Mouse (Mus musculus) hindbrain, embryonic 10.5 days (tissue): ENCODE results near the gene Sipa1l3. TPM values are rescaled to one million over a fixed set of nuclear protein-coding genes. Genes with fewer than 3 reads are reported as not detected.

Experiments
- DNase-seq: peaks from one replicate; pipeline ENCODE4 v3.0.0-alpha.2; 2017; ENCODE audit warnings: low spot score
- H3K27ac ChIP-seq: fragments of 300-500 bp; sonication (generic); 2 replicates; pipeline ENCODE4 v1.5.1; 2016; ENCODE audit warnings: mild to moderate bottlenecking, moderate library complexity
- H3K27me3 ChIP-seq: fragments of 300-500 bp; sonication (generic); 2 replicates; pipeline ENCODE4 v1.6.1; 2016; ENCODE audit warnings: mild to moderate bottlenecking; ENCODE audit not compliant: poor library complexity, insufficient read depth, severe bottlenecking
- H3K36me3 ChIP-seq: fragments of 300-500 bp; sonication (generic); 2 replicates; pipeline ENCODE4 v1.6.1; 2016; ENCODE audit warnings: mild to moderate bottlenecking, moderate library complexity
- H3K4me1 ChIP-seq: fragments of 300-500 bp; sonication (generic); replicated peaks from 2 replicates; pipeline ENCODE4 v1.6.1; 2016; ENCODE audit warnings: mild to moderate bottlenecking
- H3K4me3 ChIP-seq: fragments of 300-500 bp; sonication (generic); 2 replicates; pipeline ENCODE4 v1.5.1; 2016; ENCODE audit warnings: mild to moderate bottlenecking, moderate library complexity
- H3K9me3 ChIP-seq: fragments of 300-500 bp; sonication (generic); 2 replicates; pipeline ENCODE4 v1.6.1; 2016; ENCODE audit warnings: mild to moderate bottlenecking, moderate library complexity
- WGBS: fragments of 180-500 bp; shearing (Covaris S2); methylation state at CpG from one replicate; pipeline ENCODE4 v1.1.7; 2016; 5-methylcytosine and 5-hydroxymethylcytosine counted together
- polyA plus RNA-seq: library from polyadenylated mRNA; unstranded; fragments of >200 nt; fragmentation: Nextera tagmentation; extraction: Ambion mirVana; gene quantifications from 2 replicates; pipeline ENCODE4 v1.2.1, GENCODE M21; 2016

Sipa1l3 gene
- polyA plus RNA-seq, 1 experiment from 2014 or later = 9.7 TPM

DNA sequence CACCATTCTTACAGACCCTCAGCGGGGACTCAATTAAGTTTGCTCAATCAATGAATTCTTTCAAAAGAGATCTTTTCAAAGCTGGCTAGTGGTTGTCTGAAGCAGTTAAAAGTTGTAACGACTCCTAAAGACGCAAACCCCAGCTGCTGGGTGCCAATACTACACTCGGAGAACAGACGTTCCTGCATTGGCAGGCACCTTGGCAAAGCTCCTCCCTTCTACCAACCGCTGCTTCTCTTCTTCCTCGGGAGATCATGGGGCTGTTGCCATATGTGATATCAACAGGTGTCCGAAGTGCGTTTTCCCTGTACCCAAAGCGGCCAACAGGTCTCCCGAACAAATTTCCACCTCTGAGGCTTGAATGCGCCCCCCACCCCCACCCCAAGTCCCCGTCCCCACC lies 237.6 kb downstream of the Sipa1l3 start:
- DNase-seq = no peak
- H3K4me3 ChIP-seq = peak overlapping the region; percentile 73
- peak overlapping the region; percentile 85 for H3K27ac ChIP-seq
- WGBS = 12% methylated on average over 13 of the region's 13 CpGs
- H3K27me3 ChIP-seq = peaks cover 56% of the 10 kb centered on the region
- H3K36me3 ChIP-seq = no peaks in the 10 kb centered on the region
- peaks cover 20% of the 10 kb centered on the region for H3K4me1 ChIP-seq
- no peaks in the 10 kb centered on the region for H3K9me3 ChIP-seq

DNA sequence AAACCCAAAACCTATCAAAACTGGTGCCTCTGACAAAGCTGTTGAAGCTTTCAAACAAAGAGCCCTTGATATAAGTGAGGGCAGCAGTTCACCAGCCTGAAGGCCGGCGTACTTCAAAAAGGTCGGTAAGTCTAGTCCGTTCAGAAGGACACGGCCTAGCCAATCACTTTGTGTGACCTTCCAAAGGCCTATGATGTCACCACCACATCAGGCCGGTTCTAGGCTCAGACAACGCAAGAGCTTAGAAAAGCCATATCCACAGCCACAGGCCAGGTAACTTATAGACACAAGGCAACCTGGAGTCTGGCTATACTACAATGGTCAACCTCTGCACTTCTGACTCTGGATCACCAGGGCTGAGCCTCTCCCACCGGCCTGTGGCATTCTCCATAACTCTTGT lies 238.5 kb downstream of the Sipa1l3 start:
- H3K27ac ChIP-seq = no peak overlapping the region
- DNase-seq = no peak
- peaks cover 20% of the 10 kb centered on the region for H3K4me1 ChIP-seq
- peaks cover 48% of the 10 kb centered on the region for H3K27me3 ChIP-seq
- H3K36me3 ChIP-seq = no peaks in the 10 kb centered on the region
- WGBS = 89% methylated on average over 8 of the region's 8 CpGs
- 0 out of 2 replicates have a peak overlapping the region, but pooled peaks have one; percentile 3 for H3K4me3 ChIP-seq
- H3K9me3 ChIP-seq = no peaks in the 10 kb centered on the region

DNA sequence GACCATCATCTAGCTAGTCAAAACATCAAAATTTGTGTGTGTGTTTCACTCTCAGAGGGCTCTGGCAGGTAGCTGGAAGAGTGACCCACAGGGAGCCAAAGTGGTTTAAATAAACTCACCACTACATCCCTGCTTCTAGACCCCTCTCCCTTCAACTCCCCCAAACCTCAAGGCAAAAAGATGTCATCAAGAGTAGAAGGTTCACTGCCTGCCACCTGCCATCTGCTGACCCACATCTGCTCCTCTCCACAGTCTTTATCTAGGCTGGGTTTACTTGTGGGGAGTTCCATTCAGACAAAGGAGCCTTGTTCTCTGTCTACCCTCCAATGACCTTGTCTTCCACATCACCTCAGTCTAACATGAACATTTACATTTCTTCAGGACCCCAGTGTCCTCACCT lies 239.2 kb downstream of the Sipa1l3 start:
- Histone ChIP-seq H3K36me3 (no peaks in the 10 kb centered on the region), H3K4me3 (no peak overlapping the region), H3K27ac (no peak overlapping the region), H3K27me3 (peaks cover 42% of the 10 kb centered on the region), H3K9me3 (no peaks in the 10 kb centered on the region), H3K4me1 (peaks cover 20% of the 10 kb centered on the region)
- no peak for DNase-seq

DNA sequence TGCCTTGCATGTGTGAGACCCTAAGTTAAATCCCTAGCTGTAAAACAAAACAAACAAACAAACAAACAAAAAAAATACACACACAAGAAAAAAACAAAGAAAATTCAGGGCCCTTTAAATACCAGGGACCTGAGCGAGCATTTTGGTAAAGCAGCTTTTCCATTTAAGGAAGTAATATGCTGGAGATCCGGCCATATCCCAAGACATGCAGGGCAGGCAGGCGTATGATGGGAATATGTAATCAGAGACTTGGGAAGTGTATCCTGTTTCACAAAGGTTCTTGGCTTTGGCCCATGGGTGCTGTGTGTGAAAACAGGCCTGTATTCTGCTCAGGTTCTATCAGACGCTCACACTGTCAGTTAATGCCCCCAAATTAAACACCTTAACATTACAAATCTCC lies 240.9 kb downstream of the Sipa1l3 start:
- 95% methylated on average over 4 of the region's 4 CpGs for WGBS
- no peak for DNase-seq
- Histone ChIP-seq H3K4me1 (peaks cover 20% of the 10 kb centered on the region), H3K27ac (no peak overlapping the region), H3K4me3 (no peak overlapping the region), H3K36me3 (no peaks in the 10 kb centered on the region), H3K9me3 (no peaks in the 10 kb centered on the region), H3K27me3 (peaks cover 34% of the 10 kb centered on the region)

DNA sequence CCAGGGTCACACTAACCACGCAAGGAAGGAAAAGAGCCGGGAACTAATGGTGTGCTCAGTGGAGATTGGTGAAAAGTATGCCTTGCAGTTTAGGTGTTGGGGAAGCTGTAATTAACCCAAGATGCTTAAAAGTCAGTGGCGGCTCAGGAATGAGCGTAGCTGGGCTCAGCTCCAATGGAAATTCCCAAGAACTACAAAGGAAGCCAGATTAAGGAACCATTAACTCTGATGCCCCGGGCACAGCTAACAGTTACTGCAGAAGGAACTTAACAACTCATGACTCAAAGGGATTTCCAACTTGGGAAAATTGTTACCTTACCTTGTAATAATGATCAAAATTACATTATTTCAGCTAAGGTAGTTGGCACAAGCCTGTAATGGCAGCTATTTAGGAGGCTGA lies 241.7 kb downstream of the Sipa1l3 start:
- H3K4me3 ChIP-seq = no peak overlapping the region
- DNase-seq = no peak
- peaks cover 14% of the 10 kb centered on the region for H3K4me1 ChIP-seq
- H3K27me3 ChIP-seq = peaks cover 27% of the 10 kb centered on the region
- H3K9me3 ChIP-seq = no peaks in the 10 kb centered on the region
- WGBS = 85% methylated on average over 5 of the region's 5 CpGs
- H3K36me3 ChIP-seq = no peaks in the 10 kb centered on the region
- no peak overlapping the region for H3K27ac ChIP-seq

DNA sequence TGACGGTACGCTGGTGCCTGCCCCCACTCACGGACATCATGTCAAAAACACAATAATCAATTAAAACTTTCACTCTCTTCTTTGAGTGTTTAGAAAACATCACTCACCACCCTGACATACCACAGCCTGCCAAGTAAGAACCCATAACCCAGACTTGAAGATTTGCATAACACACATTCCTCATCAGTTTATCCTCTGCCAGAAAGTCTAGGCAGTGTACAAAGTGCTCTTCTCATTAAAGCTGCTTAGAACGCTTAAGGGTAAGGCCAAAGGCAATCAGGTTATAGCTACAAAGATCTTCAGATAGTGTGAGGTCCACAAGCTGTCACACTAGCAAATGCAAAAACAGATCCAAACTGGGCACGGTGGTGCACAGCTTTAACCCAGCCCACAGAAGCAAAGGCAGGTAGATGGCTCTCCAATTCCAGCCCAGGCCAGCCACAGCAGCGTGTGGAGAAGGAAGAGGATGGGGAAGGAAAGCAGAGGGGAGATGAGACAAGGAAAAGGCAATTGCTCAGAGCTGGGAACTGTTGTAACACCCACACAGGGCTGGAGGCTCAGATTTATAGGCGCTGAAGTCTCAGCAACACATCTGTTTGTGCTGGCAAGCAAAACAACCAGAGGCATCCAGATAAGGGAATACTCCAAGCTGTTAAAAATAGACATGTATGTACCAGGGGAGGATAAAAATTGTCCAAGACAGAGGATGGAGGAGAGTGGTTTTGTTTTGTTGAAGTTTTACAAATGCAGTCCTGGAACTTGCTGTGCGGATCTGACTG lies 246.6 kb downstream of the Sipa1l3 start:
- H3K27ac ChIP-seq = no peak overlapping the region
- no peak overlapping the region for H3K4me3 ChIP-seq
- no peak for DNase-seq
- H3K9me3 ChIP-seq = no peaks in the 10 kb centered on the region
- 77% methylated on average over 8 of the region's 8 CpGs for WGBS
- no peaks in the 10 kb centered on the region for H3K36me3 ChIP-seq
- H3K4me1 ChIP-seq = 0 out of 2 replicates have a peak, but pooled peaks cover 2% of the 10 kb centered on the region
- no peaks in the 10 kb centered on the region for H3K27me3 ChIP-seq

DNA sequence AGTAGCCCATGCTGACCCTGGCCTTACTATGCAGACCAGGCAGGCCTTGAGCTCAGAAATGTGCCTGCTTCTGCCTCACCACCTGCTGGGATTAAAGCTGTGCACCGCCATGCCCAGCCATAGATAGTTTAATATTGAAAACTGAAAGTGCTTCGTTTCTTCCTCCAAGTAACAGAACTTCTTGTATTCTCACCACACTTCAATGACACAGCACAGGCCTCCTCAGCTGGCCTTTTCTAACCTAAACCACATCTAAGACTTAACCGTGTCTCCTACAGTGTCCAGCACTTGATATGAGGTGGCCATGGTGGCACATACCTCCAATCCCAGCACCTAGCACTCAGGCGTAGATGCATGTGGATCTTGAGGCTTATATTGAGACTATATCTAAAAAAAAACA lies 248.0 kb downstream of the Sipa1l3 start:
- Histone ChIP-seq H3K36me3 (no peaks in the 10 kb centered on the region), H3K4me3 (no peak overlapping the region), H3K4me1 (0 out of 2 replicates have a peak, but pooled peaks cover 10% of the 10 kb centered on the region), H3K9me3 (no peaks in the 10 kb centered on the region), H3K27me3 (no peaks in the 10 kb centered on the region), H3K27ac (no peak overlapping the region)
- DNase-seq = no peak
- WGBS = 81% methylated on average over 4 of the region's 4 CpGs

Other genes with a start within 250 kb of the Sipa1l3 start
- gene Spint2, start 236.7 kb downstream of the Sipa1l3 start, polyA plus RNA-seq = 43.7 and 65.7 TPM in 2 replicates
- 35.5 and 55.7 TPM in 2 replicates for gene Ppp1r14a, start 229.3 kb downstream of the Sipa1l3 start, polyA plus RNA-seq
- gene Dpf1, start 214.7 kb downstream of the Sipa1l3 start, polyA plus RNA-seq = 28.3 and 60.6 TPM in 2 replicates
- 0.08 TPM in 1 of 2 replicates, not detected in the other for gene Catsperg2, start 208.4 kb upstream of the Sipa1l3 start, polyA plus RNA-seq
- gene Zfp84, start 249.9 kb upstream of the Sipa1l3 start, polyA plus RNA-seq = 10.8 and 10.9 TPM in 2 replicates